Mouse (Mus musculus) retina, adult 2 months (tissue): ENCODE results near the gene Dnmbp.

Source experiments
- DNase-seq: peaks from one replicate; pipeline ENCODE4 v3.0.0-alpha.2; 2012; ENCODE audit warnings: low read depth, low spot score

Dnmbp gene

GRCm38 (mm10) chr19:43879401-43880212, 60.4 kb downstream of the Dnmbp start:
- DNase-seq, result no peak

- no peak for DNase-seq
These were observed 61.6 kb downstream of the Dnmbp start for GRCm38 (mm10) chr19:43878111-43879092.

DNA sequence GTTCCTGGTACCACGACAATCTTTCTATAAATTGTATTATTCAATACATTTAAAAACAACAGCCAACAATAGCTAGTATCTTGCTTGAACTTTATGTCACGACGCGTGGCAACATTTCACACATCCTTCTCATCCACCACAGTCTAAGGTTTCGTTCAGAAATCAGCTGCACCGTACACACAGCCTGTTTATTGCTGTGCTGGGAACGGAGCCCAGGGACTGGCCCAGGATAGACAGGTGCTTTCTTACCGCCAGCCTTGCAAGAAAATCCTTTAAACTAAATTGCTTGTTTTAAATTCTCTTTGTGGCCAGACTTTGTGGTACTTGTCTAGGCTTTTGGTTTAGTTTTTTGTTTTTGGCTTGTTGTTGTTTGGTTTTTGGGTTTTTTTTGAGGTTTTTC, 62.6 kb downstream of the Dnmbp start:
- DNase-seq, result no peak

DNA sequence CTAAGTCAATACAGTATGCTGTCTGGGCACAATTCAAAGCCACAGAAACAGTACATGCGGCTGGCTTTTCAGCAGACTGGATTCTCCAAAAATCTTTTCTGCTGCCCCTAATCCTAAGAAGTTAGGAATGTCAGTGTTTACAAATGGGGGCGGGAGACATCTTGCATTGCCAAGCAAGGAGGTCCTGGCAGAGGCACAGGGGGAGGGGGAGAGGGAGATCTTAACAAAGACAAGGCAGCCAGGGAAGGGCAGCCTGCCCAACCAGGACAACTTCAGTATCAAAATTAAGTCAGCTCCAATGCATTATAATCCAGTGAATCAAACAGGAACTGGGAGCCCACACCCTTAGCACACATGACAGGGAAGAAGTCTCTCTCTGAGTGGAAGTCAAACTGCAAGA, 64.0 kb downstream of the Dnmbp start:
- DNase-seq, result no peak

- no peak for DNase-seq
These were observed 65.6 kb downstream of the Dnmbp start for GRCm38 (mm10) chr19:43874351-43874750.

GRCm38 (mm10) chr19:43870418-43870817, 69.6 kb downstream of the Dnmbp start:
- no peak for DNase-seq

- no peak for DNase-seq
These were observed 82.6 kb downstream of the Dnmbp start for GRCm38 (mm10) chr19:43857347-43857746.

DNA sequence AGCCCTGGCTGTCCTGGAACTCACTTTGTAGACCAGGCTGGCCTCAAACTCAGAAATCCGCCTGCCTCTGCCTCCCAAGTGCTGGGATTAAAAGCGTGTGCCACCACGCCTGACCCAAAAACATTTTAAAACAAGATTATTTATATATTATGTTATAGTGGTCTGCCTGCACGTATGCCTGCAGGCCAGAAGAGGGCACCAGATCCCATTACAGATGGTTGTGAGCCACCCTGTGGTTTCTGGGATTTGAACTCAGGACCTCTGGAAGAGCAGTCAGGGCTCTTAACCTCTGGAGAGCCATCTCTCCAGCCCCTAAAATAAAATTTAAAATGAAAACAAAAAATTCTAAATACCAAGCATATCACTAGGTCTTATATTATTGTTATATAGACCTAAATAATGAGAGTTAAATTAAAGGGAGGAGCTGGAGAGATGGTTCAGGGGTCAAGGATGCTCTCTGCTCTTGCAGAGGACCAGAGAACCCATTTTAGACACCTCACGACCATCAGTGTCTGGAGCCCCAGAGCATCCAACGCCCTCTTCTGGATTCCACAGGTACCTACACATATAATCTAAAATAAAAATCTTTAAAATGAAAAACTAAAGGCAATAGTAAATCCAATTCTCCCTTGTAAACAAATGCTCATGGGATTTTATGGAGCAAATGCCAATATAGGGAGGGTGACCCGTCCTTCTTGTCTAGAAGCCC, 87.0 kb downstream of the Dnmbp start:
- no peak for DNase-seq

- no peak for DNase-seq
These were observed 87.9 kb downstream of the Dnmbp start for GRCm38 (mm10) chr19:43851996-43852630.

GRCm38 (mm10) chr19:43850026-43850425, 90.0 kb downstream of the Dnmbp start:
- no peak for DNase-seq

- no peak for DNase-seq
These were observed 92.0 kb downstream of the Dnmbp start for GRCm38 (mm10) chr19:43847966-43848365.

GRCm38 (mm10) chr19:43847056-43847455, 92.9 kb downstream of the Dnmbp start:
- no peak for DNase-seq

GRCm38 (mm10) chr19:43845331-43845908, 94.6 kb downstream of the Dnmbp start:
- DNase-seq, result no peak

- DNase-seq, result no peak
These were observed 96.8 kb downstream of the Dnmbp start for GRCm38 (mm10) chr19:43843184-43843583.

- peak; percentile 36 for DNase-seq
These were observed 107.4 kb downstream of the Dnmbp start for GRCm38 (mm10) chr19:43832425-43833069.

DNA sequence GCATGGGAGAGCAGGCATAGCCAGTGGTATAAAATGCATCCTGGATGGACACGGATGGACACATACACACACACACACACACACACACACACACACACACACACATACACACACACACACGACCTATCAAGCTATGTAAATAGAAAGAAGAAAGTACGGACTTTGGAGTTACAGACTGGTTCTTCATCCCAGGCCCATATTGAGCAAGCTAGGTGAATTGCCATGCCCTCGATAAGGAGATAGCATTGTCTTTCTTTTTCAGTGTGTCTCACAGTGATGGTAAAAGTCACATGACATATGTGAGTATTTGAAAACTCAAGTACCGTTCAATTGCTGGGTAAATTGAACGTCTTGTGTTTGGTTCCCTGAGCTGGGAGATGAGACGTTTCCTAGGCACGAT, 113.1 kb downstream of the Dnmbp start:
- no peak for DNase-seq

DNA sequence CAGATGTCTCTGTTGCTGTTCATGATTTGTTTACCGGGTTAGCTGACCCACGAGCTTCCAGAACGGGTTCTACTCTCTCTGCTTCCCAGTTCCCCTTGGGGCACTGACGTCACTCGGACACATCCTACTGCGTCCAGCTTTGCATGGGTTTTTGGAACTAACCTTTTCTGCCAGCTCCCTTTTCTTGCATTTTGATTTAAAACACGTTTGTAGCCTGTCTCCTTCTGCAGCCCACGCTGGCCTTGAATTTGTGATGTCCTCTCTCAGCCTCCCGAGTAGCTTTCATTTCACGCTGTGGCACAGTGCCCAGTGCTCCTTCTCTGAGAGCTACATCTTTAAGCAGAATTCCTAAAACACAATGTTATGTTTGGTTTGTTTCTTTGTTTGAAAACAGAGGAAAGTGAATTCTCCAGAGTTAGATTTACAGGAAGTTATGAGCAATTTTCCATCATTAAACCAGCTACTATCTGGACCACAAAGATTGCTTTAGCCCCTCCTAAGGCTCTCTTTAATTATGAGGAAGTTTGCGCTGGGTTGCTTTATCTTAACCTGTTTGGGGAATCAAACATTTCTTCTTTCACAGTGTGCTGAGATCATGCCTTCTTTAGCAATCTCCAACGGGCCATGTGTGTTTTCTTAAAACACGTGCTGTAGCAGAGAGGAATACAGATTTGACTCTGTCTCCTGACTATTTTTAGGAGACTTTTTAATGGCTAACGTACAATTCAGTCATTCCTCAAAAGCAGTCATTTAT, 124.2 kb downstream of the Dnmbp start:
- no peak for DNase-seq

- DNase-seq, result no peak
These were observed 126.7 kb downstream of the Dnmbp start for GRCm38 (mm10) chr19:43813315-43813714.

DNA sequence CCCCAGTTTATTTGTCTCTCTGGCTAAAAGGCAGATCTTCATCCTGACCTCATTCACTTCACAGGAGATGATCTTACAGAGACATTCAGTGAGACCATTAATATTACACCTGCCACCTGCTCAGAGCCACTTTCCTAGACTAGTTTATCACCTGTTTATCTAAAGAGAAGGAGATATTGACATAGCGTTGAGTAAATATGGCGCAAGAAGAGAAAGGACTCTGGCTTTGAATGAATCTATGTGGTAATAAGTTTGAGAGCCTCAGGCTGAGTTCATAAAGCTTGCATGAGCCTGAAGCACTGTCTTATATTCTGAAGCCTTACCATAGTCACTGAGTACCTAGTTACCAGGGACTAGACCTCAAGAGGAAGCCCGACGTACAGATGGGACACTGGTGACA, 128.6 kb downstream of the Dnmbp start:
- no peak for DNase-seq

DNA sequence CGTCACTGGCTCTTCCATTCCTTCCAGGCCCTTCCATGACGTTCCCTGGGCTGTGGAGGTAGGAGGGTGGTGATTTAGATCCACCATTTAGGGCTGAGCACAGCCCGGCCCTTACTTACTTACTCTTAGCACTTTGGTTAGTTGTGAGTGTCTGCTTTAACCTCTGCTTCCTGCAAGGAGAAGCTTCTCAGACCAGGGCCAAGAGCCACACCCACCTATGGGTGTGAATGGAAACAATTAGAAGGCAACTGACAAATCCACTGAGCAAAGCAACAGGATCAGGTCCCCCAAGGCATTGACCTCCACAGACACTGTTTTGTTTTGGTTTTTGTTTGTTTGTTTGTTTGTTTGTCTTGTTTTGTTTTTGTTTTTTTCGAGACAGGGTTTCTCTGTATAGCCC, 130.7 kb downstream of the Dnmbp start:
- DNase-seq, result no peak
